Mouse (Mus musculus) cerebellum, adult 8-10 months (tissue): ENCODE measurements around the gene Tubb3.

Experiments
- DNase-seq: peaks from one replicate; pipeline ENCODE4 v3.0.0; 2022

Tubb3 gene

GRCm38 (mm10) chr8:123411246-123411645 lies at the start of gene Tubb3:
Gene Tubb3 (plus strand): TSS chr8:123411424.
- DNase-seq, result peak; percentile 93

- DNase-seq, result peak; percentile 96
These were observed 37.6 kb upstream of the Tubb3 start, which contains the start of gene Tcf25 for GRCm38 (mm10) chr8:123373403-123374238. Gene Tcf25 (plus strand): TSS chr8:123373753.

GRCm38 (mm10) chr8:123374239-123374578 lies 37.0 kb upstream of the Tubb3 start:
- DNase-seq, result peak; percentile 94

GRCm38 (mm10) chr8:123375701-123376100 lies 35.5 kb upstream of the Tubb3 start:
- no peak for DNase-seq

GRCm38 (mm10) chr8:123376106-123376505 lies 35.1 kb upstream of the Tubb3 start:
- DNase-seq, result no peak

- no peak for DNase-seq
These were observed 29.5 kb upstream of the Tubb3 start for GRCm38 (mm10) chr8:123381711-123382110.

- DNase-seq, result no peak
These were observed 28.7 kb upstream of the Tubb3 start for GRCm38 (mm10) chr8:123382516-123382915.

GRCm38 (mm10) chr8:123384883-123385540 lies 26.2 kb upstream of the Tubb3 start:
- no peak for DNase-seq

- no peak for DNase-seq
These were observed 24.2 kb upstream of the Tubb3 start for GRCm38 (mm10) chr8:123387041-123387440.

- DNase-seq, result no peak
These were observed 23.4 kb upstream of the Tubb3 start for GRCm38 (mm10) chr8:123387801-123388200.

- peak; percentile 52 for DNase-seq
These were observed 22.2 kb upstream of the Tubb3 start for GRCm38 (mm10) chr8:123389026-123389425.

GRCm38 (mm10) chr8:123398308-123398707 lies 12.9 kb upstream of the Tubb3 start:
- DNase-seq, result no peak

GRCm38 (mm10) chr8:123401936-123402335 lies 9.3 kb upstream of the Tubb3 start:
- DNase-seq, result no peak

- DNase-seq, result no peak
These were observed 8.4 kb upstream of the Tubb3 start for GRCm38 (mm10) chr8:123402730-123403326.

- DNase-seq, result no peak
These were observed 6.7 kb upstream of the Tubb3 start for GRCm38 (mm10) chr8:123404521-123404920.

GRCm38 (mm10) chr8:123406786-123407185 lies 4.4 kb upstream of the Tubb3 start, which contains the start of gene Mc1r:
Gene Mc1r (plus strand): TSS chr8:123407107.
- peak; percentile 71 for DNase-seq

GRCm38 (mm10) chr8:123407612-123408011 lies 3.6 kb upstream of the Tubb3 start:
- no peak for DNase-seq

- DNase-seq, result no peak
These were observed 2.4 kb upstream of the Tubb3 start for GRCm38 (mm10) chr8:123408586-123409544.

- peak; percentile 54 for DNase-seq
These were observed 1.1 kb upstream of the Tubb3 start for GRCm38 (mm10) chr8:123410049-123410587.

- DNase-seq, result peak; percentile 46
These were observed 436 bp upstream of the Tubb3 start for GRCm38 (mm10) chr8:123410788-123411187.

- DNase-seq, result no peak
These were observed 630 bp downstream of the Tubb3 start for GRCm38 (mm10) chr8:123411781-123412327.
